In genomic region chr19:47232077-47232865, GRCm38 (mm10) we compare ENCODE assay signal across 22 mouse cellular contexts. TPM values are rescaled to one million over a fixed set of nuclear protein-coding genes. Genes with fewer than 3 reads are reported as not detected.
DNase-seq lines count a peak whose midpoint lies in the region.
"Had no signal": no experiment of that assay in that cellular context is flagged by ENCODE, and none has a peak within 500 bp of the region (broad histone marks: within the 10 kb centered on the region; RNA-seq: fewer than 3 reads in every experiment).

No protein-coding gene starts in this region.

- peaks cover 25% of the 10 kb centered on the region for H3K27me3 ChIP-seq in heart, embryonic 10.5 days (ENCODE audit: insufficient read depth, poor library complexity, severe bottlenecking)
- H3K27me3 ChIP-seq: embryonic facial prominence, embryonic 13.5 days; forebrain, embryonic 12.5 days; forebrain, embryonic 15.5 days had no signal

- 85% methylated on average over 5 of the region's 5 CpGs for WGBS in heart, embryonic 10.5 days

- peak; percentile 53 for DNase-seq in adrenal gland, adult 2 months
- DNase-seq in adrenal gland, adult 18-20 months (ENCODE audit: low spot score in 2 of 2): no peak
- peak; percentile 64 for DNase-seq in cerebellum, adult 9-11 months
- DNase-seq in cerebellum, adult 11 months: no peak
- DNase-seq in heart, embryonic 10.5 days (ENCODE audit: low spot score): no peak
- DNase-seq in heart, postnatal 4 days: no peak
- no peak for DNase-seq in thymus, postnatal 0 days (ENCODE audit: low spot score)
- DNase-seq: adrenal gland, postnatal 14 days; embryo, embryonic 11 days; gastrocnemius, postnatal 36 days; heart, adult 2 months; kidney, adult 18-20 months; kidney, adult 9 months had no signal

- no peak overlapping the region for H3K4me3 ChIP-seq in heart, embryonic 10.5 days
- H3K4me3 ChIP-seq: embryonic facial prominence, embryonic 10.5 days; embryonic facial prominence, embryonic 13.5 days; erythroblast, embryonic 14.5 days; forebrain, embryonic 12.5 days; forebrain, embryonic 15.5 days; heart, adult 2 months; hindbrain, embryonic 10.5 days; hindbrain, embryonic 13.5 days had no signal

- H3K9me3 ChIP-seq in heart, embryonic 10.5 days: no peaks in the 10 kb centered on the region
- H3K9me3 ChIP-seq: embryonic facial prominence, embryonic 10.5 days; embryonic facial prominence, embryonic 13.5 days; forebrain, embryonic 12.5 days; forebrain, embryonic 15.5 days; hindbrain, embryonic 10.5 days; hindbrain, embryonic 13.5 days had no signal

- no peaks in the 10 kb centered on the region for H3K36me3 ChIP-seq in heart, embryonic 10.5 days
- H3K36me3 ChIP-seq: embryonic facial prominence, embryonic 10.5 days; embryonic facial prominence, embryonic 13.5 days; forebrain, embryonic 12.5 days; forebrain, embryonic 15.5 days; hindbrain, embryonic 10.5 days; hindbrain, embryonic 13.5 days had no signal

- 0 out of 2 replicates have a peak overlapping the region, but pooled peaks have one; percentile 4 for H3K27ac ChIP-seq in heart, embryonic 10.5 days
- H3K27ac ChIP-seq: embryonic facial prominence, embryonic 10.5 days; embryonic facial prominence, embryonic 13.5 days; forebrain, embryonic 12.5 days; forebrain, embryonic 15.5 days; heart, adult 2 months; hindbrain, embryonic 13.5 days had no signal

- peaks cover 18% of the 10 kb centered on the region for H3K4me1 ChIP-seq in heart, embryonic 10.5 days

RNA-seq across cellular contexts. Expression of gene Neurl1a, which starts 53.7 kb away (rescaled TPM):
- 10 to 100 TPM; 12.1 to 24.2 TPM for total RNA-seq in adrenal gland, adult 2 months (2021)
- polyA plus RNA-seq in adrenal gland, adult 2 months (2012; rRNA removed): 21.5 and 28.3 TPM in 2 replicates
- 10 to 100 TPM; 13.4 to 16.9 TPM for total RNA-seq in adrenal gland, adult 18-20 months (2021)
- 3.4 and 5.1 TPM in 2 replicates for polyA plus RNA-seq in heart, embryonic 10.5 days (2016; fragmentation: Nextera tagmentation; extraction: Ambion mirVana)
- total RNA-seq in heart, postnatal 4 days (2021): 1 to 10 TPM in 1 of 2 experiments, under 1 TPM in 1; 0.74 to 1.2 TPM
- polyA plus RNA-seq in thymus, postnatal 0 days (2015; fragmentation: Nextera tagmentation; extraction: Ambion mirVana): 0.70 and 0.91 TPM in 2 replicates
- total RNA-seq: granulocyte monocyte progenitor cell, adult 5-6 weeks; MEL had no signal

Comparison
In these comparisons a context has a peak if more than half of its experiments do, and no peak if none do; other contexts are left out.
1. DNase-seq: peak in adrenal gland, adult 2 months (single experiment) and cerebellum, adult 9-11 months (single experiment); none in adrenal gland, adult 18-20 months (0 of 2), cerebellum, adult 11 months (single experiment), heart, embryonic 10.5 days (single experiment), heart, postnatal 4 days (single experiment) and thymus, postnatal 0 days (single experiment).
2. RNA of gene Neurl1a, which starts 53.7 kb away (total RNA-seq): 12.1 to 24.2 TPM in adrenal gland, adult 2 months and 13.4 to 16.9 TPM in adrenal gland, adult 18-20 months; 0.74 to 1.2 TPM in heart, postnatal 4 days; every median in the first group is over 4 times any median in the second.